19 mouse cellular contexts compared by ENCODE assay signal in the genomic region with DNA sequence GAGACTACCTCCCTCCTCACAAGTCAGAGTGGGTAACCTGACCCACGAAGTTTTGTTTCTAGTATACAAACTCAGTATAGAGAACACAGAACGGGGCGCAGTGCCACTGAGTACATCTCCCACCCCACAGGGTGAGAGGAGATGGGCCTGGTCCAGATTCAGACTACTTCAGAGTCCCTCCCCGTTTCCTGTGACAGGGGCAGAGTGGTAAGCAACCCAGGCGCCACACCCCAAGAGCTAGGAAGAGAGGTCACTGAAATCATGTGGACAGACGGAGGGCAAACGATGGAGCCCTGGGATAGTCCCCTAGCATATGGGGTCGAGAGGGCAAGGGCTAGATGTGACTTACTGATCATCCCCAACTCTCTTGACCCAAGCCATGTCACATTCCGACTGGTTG. TPM values are rescaled to one million over a fixed set of nuclear protein-coding genes. Genes with fewer than 3 reads are reported as not detected.
DNase-seq lines count a peak whose midpoint lies in the region; ATAC-seq and TF ChIP-seq lines count a peak whose summit lies in the region.
"Had no signal": no experiment of that assay in that cellular context is flagged by ENCODE, and none has a peak within 500 bp of the region (broad histone marks: within the 10 kb centered on the region; RNA-seq: fewer than 3 reads in every experiment).

No protein-coding gene starts in this region.

- TF ChIP-seq POLR2A in spleen, adult 2 months (IDR thresholded peaks at IDR 0.05; ENCODE audit: low read depth, low read length) = no peak

- H3K9ac ChIP-seq in hindbrain, embryonic 14.5 days = 0 out of 2 replicates have a peak overlapping the region, but pooled peaks have one; percentile 1
- H3K9ac ChIP-seq in hindbrain, embryonic 16.5 days (ENCODE audit: low read depth, low read length) = no peak overlapping the region
- H3K9ac ChIP-seq: embryonic facial prominence, embryonic 15.5 days; forebrain, embryonic 12.5 days; forebrain, postnatal 0 days; hindbrain, embryonic 15.5 days; intestine, embryonic 15.5 days; liver, embryonic 15.5 days; lung, embryonic 15.5 days had no signal

- H3K4me3 ChIP-seq in hindbrain, embryonic 14.5 days (replicated peaks; ENCODE audit: low read length) = no peak overlapping the region
- no peak overlapping the region for H3K4me3 ChIP-seq in hindbrain, embryonic 16.5 days (ENCODE audit: low read length)
- no peak overlapping the region for H3K4me3 ChIP-seq in spleen, adult 2 months (ENCODE audit: extremely low read depth, insufficient read depth, insufficient read length)
- H3K4me3 ChIP-seq: embryonic facial prominence, embryonic 15.5 days; forebrain, embryonic 12.5 days; hindbrain, embryonic 15.5 days; intestine, embryonic 15.5 days; liver, embryonic 15.5 days; lung, embryonic 15.5 days had no signal

- ATAC-seq in hindbrain, embryonic 14.5 days (ENCODE audit: low FRiP score) = no peak
- no peak for ATAC-seq in hindbrain, embryonic 16.5 days
- ATAC-seq: forebrain, postnatal 0 days; intestine, embryonic 15.5 days had no signal

- H3K36me3 ChIP-seq in hindbrain, embryonic 14.5 days (replicated peaks; ENCODE audit: control insufficient read depth, insufficient read depth) = peaks cover 62% of the 10 kb centered on the region
- H3K36me3 ChIP-seq in hindbrain, embryonic 16.5 days (ENCODE audit: control insufficient read depth, insufficient read depth, low read length) = peaks cover 11% of the 10 kb centered on the region; the same call in 1 of the 2 replicates
- no peaks in the 10 kb centered on the region for H3K36me3 ChIP-seq in spleen, adult 2 months (ENCODE audit: control insufficient read depth, insufficient read depth, low read length)
- H3K36me3 ChIP-seq: intestine, embryonic 15.5 days; liver, embryonic 15.5 days had no signal

- no peak overlapping the region for H3K4me2 ChIP-seq in hindbrain, embryonic 14.5 days (replicated peaks)
- no peak overlapping the region for H3K4me2 ChIP-seq in hindbrain, embryonic 16.5 days (ENCODE audit: low read length)
- H3K4me2 ChIP-seq: embryonic facial prominence, embryonic 15.5 days; forebrain, embryonic 12.5 days; hindbrain, embryonic 15.5 days; liver, embryonic 15.5 days had no signal

- TF ChIP-seq CTCF in spleen, adult 2 months (IDR thresholded peaks at IDR 0.05; ENCODE audit: extremely low read depth, insufficient read depth, insufficient read length, insufficient replicate concordance) = no peak

- no peaks in the 10 kb centered on the region for H3K27me3 ChIP-seq in hindbrain, embryonic 14.5 days (ENCODE audit: control insufficient read depth, insufficient read depth, low read length)
- no peaks in the 10 kb centered on the region for H3K27me3 ChIP-seq in hindbrain, embryonic 16.5 days (replicated peaks; ENCODE audit: control insufficient read depth, insufficient read depth, low read length)
- peaks cover 5% of the 10 kb centered on the region for H3K27me3 ChIP-seq in spleen, adult 2 months (ENCODE audit: control insufficient read depth, insufficient read depth, low read length)
- H3K27me3 ChIP-seq: hindbrain, embryonic 15.5 days; lung, embryonic 15.5 days had no signal

- no peak overlapping the region for H3K27ac ChIP-seq in hindbrain, embryonic 14.5 days
- no peak overlapping the region for H3K27ac ChIP-seq in hindbrain, embryonic 16.5 days (ENCODE audit: low read depth, low read length)
- peak overlapping the region; percentile 85 for H3K27ac ChIP-seq in spleen, adult 2 months (ENCODE audit: insufficient read depth, low read length)
- H3K27ac ChIP-seq: embryonic facial prominence, embryonic 15.5 days; forebrain, embryonic 12.5 days; hindbrain, embryonic 15.5 days; intestine, embryonic 15.5 days; liver, embryonic 15.5 days; lung, embryonic 15.5 days; macrophage had no signal

- DNase-seq in hindbrain, embryonic 14.5 days (ENCODE audit: low spot score) = no peak
- no peak for DNase-seq in spleen, adult 2 months (ENCODE audit: low read depth in 1 of 2, low spot score in 2 of 2)
- DNase-seq in spleen, postnatal 14 days (ENCODE audit: low spot score in 2 of 2) = no peak
- DNase-seq in natural killer cell, adult 2 months (ENCODE audit: low spot score in 2 of 2) = peak; percentile 53 to 70
- DNase-seq in MN1 (ENCODE audit: low spot score) = no peak
- DNase-seq in ovary, adult 18-20 months (ENCODE audit: low spot score) = no peak
- DNase-seq: thymus, adult 18-20 months had no signal

- H3K4me1 ChIP-seq in hindbrain, embryonic 14.5 days (replicated peaks; ENCODE audit: control insufficient read depth, insufficient read depth, low read length) = peaks cover 7% of the 10 kb centered on the region
- H3K4me1 ChIP-seq in hindbrain, embryonic 16.5 days (ENCODE audit: control insufficient read depth, insufficient read depth, low read depth, low read length) = peaks cover 14% of the 10 kb centered on the region
- H3K4me1 ChIP-seq in spleen, adult 2 months (ENCODE audit: control insufficient read depth, insufficient read depth, insufficient read length) = peaks cover 43% of the 10 kb centered on the region

- no peaks in the 10 kb centered on the region for H3K9me3 ChIP-seq in hindbrain, embryonic 14.5 days (ENCODE audit: control insufficient read depth, low read length)
- H3K9me3 ChIP-seq in hindbrain, embryonic 16.5 days (ENCODE audit: control insufficient read depth, low read length) = no peaks in the 10 kb centered on the region
- H3K9me3 ChIP-seq: embryonic facial prominence, embryonic 15.5 days; forebrain, embryonic 12.5 days; hindbrain, embryonic 15.5 days; intestine, embryonic 15.5 days; liver, embryonic 15.5 days; lung, embryonic 15.5 days had no signal

- 86% methylated on average over 9 of the region's 9 CpGs for WGBS in hindbrain, embryonic 14.5 days
- 82% methylated on average over 9 of the region's 9 CpGs for WGBS in hindbrain, embryonic 16.5 days
- 77% methylated on average over 9 of the region's 9 CpGs for WGBS in spleen, adult 2 months

RNA-seq across cellular contexts. Expression of a gene that starts 5.3 kb away (rescaled TPM):
- 9.3 and 10.8 TPM in 2 replicates for polyA plus RNA-seq in hindbrain, embryonic 14.5 days (2014; fragmentation: Nextera tagmentation; extraction: Ambion mirVana)
- polyA plus RNA-seq in hindbrain, embryonic 16.5 days (2015; fragmentation: Nextera tagmentation; extraction: Ambion mirVana) = 7.2 and 7.8 TPM in 2 replicates
- 16.3 and 20.0 TPM in 2 replicates for polyA plus RNA-seq in spleen, adult 2 months (2012; rRNA removed)

RNA-seq across cellular contexts. Expression of a gene that starts 30.8 kb away (rescaled TPM):
- polyA plus RNA-seq in hindbrain, embryonic 14.5 days (2014; fragmentation: Nextera tagmentation; extraction: Ambion mirVana) = not detected in 2 replicates
- polyA plus RNA-seq in hindbrain, embryonic 16.5 days (2015; fragmentation: Nextera tagmentation; extraction: Ambion mirVana) = 0.15 and 0.22 TPM in 2 replicates
- polyA plus RNA-seq in spleen, adult 2 months (2012; rRNA removed) = 10.9 and 14.4 TPM in 2 replicates
- polyA plus RNA-seq: heart, embryonic 11.5 days; heart, postnatal 0 days; stomach, embryonic 14.5 days had no signal

RNA-seq across cellular contexts. Expression of a gene that starts 41.7 kb away (rescaled TPM):
- 35.3 and 44.2 TPM in 2 replicates for polyA plus RNA-seq in hindbrain, embryonic 14.5 days (2014; fragmentation: Nextera tagmentation; extraction: Ambion mirVana)
- polyA plus RNA-seq in hindbrain, embryonic 16.5 days (2015; fragmentation: Nextera tagmentation; extraction: Ambion mirVana) = 29.7 and 31.4 TPM in 2 replicates
- 20.8 and 22.8 TPM in 2 replicates for polyA plus RNA-seq in spleen, adult 2 months (2012; rRNA removed)

Comparison
In these comparisons a context has a peak if more than half of its experiments do, and no peak if none do; other contexts are left out.
1. DNase-seq: peak in natural killer cell, adult 2 months (2 of 2); none in hindbrain, embryonic 14.5 days (single experiment), spleen, adult 2 months (0 of 2), spleen, postnatal 14 days (0 of 2), MN1 (single experiment) and ovary, adult 18-20 months (single experiment).